Mouse (Mus musculus) adrenal gland, adult 2 months (tissue): ENCODE measurements around the gene Ifi208. TPM values are rescaled to one million over a fixed set of nuclear protein-coding genes. Genes with fewer than 3 reads are reported as not detected.
"Not testable (repeated sequence)": the region's sequence is repeated elsewhere in the genome, so short reads cannot be mapped to it uniquely, and the experiment has no call there.

Experiments used
- DNase-seq: peaks from one replicate; pipeline ENCODE4 v3.0.0; 2021
- long read RNA-seq: library from polyadenylated mRNA; stranded (forward); transcript quantifications from one replicate; pipeline ENCODE4 v2.0.0, GENCODE M21; 2021
- microRNA-seq, 2 experiments: library from miRNA; unstranded; fragments of <30 nt; microRNA quantifications; one replicate each; pipeline ENCODE4 v1.2.0; 2021
- polyA plus RNA-seq: library from polyadenylated mRNA; depleted of rRNA; stranded (reverse); fragments of >200 nt; gene quantifications from 2 replicates; pipeline ENCODE4 v1.2.3, GENCODE M21; 2012; rRNA removed
- total RNA-seq, 2 experiments: library from RNA; stranded (reverse); gene quantifications; 2 replicates each; pipeline ENCODE4 v1.2.3; 2021

The Ifi208 gene
- total RNA-seq (1 to 10 TPM; 1.1 to 1.7 TPM), polyA plus RNA-seq (0.84 and 0.91 TPM in 2 replicates)
- long read RNA-seq, partial matches to known transcripts, result 0 of 1 reads
- long read RNA-seq, other reads (novel, unspliced or antisense), result 0 of 1 reads

GRCm38 (mm10) chr1:173673458-173674097 is at the start of gene Ifi208:
TSS of gene Ifi208 (plus strand) at chr1:173673675.
- DNase-seq, result not testable (repeated sequence)

GRCm38 (mm10) chr1:173624052-173624451 is 49.4 kb upstream of the Ifi208 start:
- no peak for DNase-seq

GRCm38 (mm10) chr1:173626686-173627085 is 46.8 kb upstream of the Ifi208 start:
- no peak for DNase-seq

- not testable (repeated sequence) for DNase-seq
Observed at GRCm38 (mm10) chr1:173630622-173631021, 42.9 kb upstream of the Ifi208 start, which contains the start of gene Ifi209. TSS of gene Ifi209 (plus strand) at chr1:173630917.

GRCm38 (mm10) chr1:173633969-173634645 is 39.4 kb upstream of the Ifi208 start:
- no peak for DNase-seq

GRCm38 (mm10) chr1:173645393-173645792 is 28.1 kb upstream of the Ifi208 start:
- DNase-seq, result no peak

- DNase-seq, result no peak
Observed at GRCm38 (mm10) chr1:173657973-173658372, 15.5 kb upstream of the Ifi208 start.

GRCm38 (mm10) chr1:173678605-173679004 is 5.1 kb downstream of the Ifi208 start:
- not testable (repeated sequence) for DNase-seq

GRCm38 (mm10) chr1:173694270-173694669 is 20.8 kb downstream of the Ifi208 start:
- DNase-seq, result no peak

GRCm38 (mm10) chr1:173733219-173733618 is 59.7 kb downstream of the Ifi208 start:
- DNase-seq, result no peak

- DNase-seq, result not testable (repeated sequence)
Observed at GRCm38 (mm10) chr1:173735015-173735414, 61.5 kb downstream of the Ifi208 start.

- no peak for DNase-seq
Observed at GRCm38 (mm10) chr1:173736986-173737385, 63.5 kb downstream of the Ifi208 start.

- no peak for DNase-seq
Observed at GRCm38 (mm10) chr1:173740537-173740936, 67.1 kb downstream of the Ifi208 start.

- DNase-seq, result peak; percentile 7
Observed at GRCm38 (mm10) chr1:173741656-173742055, 68.2 kb downstream of the Ifi208 start, which contains the start of gene Ifi207. TSS of gene Ifi207 (minus strand) at chr1:173741747.

GRCm38 (mm10) chr1:173742262-173742661 is 68.8 kb downstream of the Ifi208 start:
- no peak for DNase-seq

Small RNAs within 50 kb of the gene (microRNA-seq; reads per million reads assigned to microRNA genes)
- 0 reads per million in 2 experiments for gene Gm44339

Other genes with a start within 250 kb of the Ifi208 start
- under 1 TPM; 0.45 to 0.84 TPM for gene Ifi206, start 182.6 kb upstream of the Ifi208 start, total RNA-seq
- gene Ifi206, start 182.6 kb upstream of the Ifi208 start, polyA plus RNA-seq, result 0.68 and 0.82 TPM in 2 replicates
- gene Ifi214, start 137.7 kb upstream of the Ifi208 start, total RNA-seq, result under 1 TPM in 1 of 2 experiments, not detected in 1; 0.09 TPM
- gene Ifi214, start 137.7 kb upstream of the Ifi208 start, polyA plus RNA-seq, result 0.06 TPM in 1 of 2 replicates, not detected in the other
- gene Ifi213, start 74.4 kb upstream of the Ifi208 start, total RNA-seq, result 1 to 10 TPM in 1 of 2 experiments, under 1 TPM in 1; 0.52 to 1.8 TPM
- gene Ifi213, start 74.4 kb upstream of the Ifi208 start, polyA plus RNA-seq, result 1.3 and 1.5 TPM in 2 replicates
- gene Ifi209, start 42.8 kb upstream of the Ifi208 start, total RNA-seq, result 1 to 10 TPM in 1 of 2 experiments, under 1 TPM in 1; 0.93 to 1.3 TPM
- gene Ifi209, start 42.8 kb upstream of the Ifi208 start, polyA plus RNA-seq, result not detected in 2 replicates
- 1 to 10 TPM; 4.7 to 6.7 TPM for gene Ifi207, start 68.1 kb downstream of the Ifi208 start, total RNA-seq
- gene Ifi207, start 68.1 kb downstream of the Ifi208 start, polyA plus RNA-seq, result 1.8 and 2.5 TPM in 2 replicates
- gene Ifi204, start 93.3 kb downstream of the Ifi208 start, total RNA-seq, result 1 to 10 TPM; 5.5 to 5.7 TPM
- gene Ifi204, start 93.3 kb downstream of the Ifi208 start, polyA plus RNA-seq, result 0.50 and 0.63 TPM in 2 replicates
- 1 to 10 TPM; 2.2 to 3.4 TPM for gene Ifi211, start 239.4 kb downstream of the Ifi208 start, total RNA-seq
- 0.13 and 0.22 TPM in 2 replicates for gene Ifi211, start 239.4 kb downstream of the Ifi208 start, polyA plus RNA-seq